Mouse (Mus musculus): ENCODE measurements around the gene Hmmr. TPM values are rescaled to one million over a fixed set of nuclear protein-coding genes. Genes with fewer than 3 reads are reported as not detected.

The Hmmr gene
- polyA plus RNA-seq (2017; shearing (Covaris generic)) = 2.0 TPM

GRCm38 (mm10) chr11:40733339-40734174, at the start of gene Hmmr, which contains the start of gene Nudcd2:
Gene Hmmr, minus strand, starts transcription at chr11:40733422.
Gene Nudcd2, plus strand, starts transcription at chr11:40733667.

GRCm38 (mm10) chr11:40755109-40755627, 21.9 kb upstream of the Hmmr start, which contains the start of gene Ccng1:
Gene Ccng1, minus strand, starts transcription at chr11:40755311.

GRCm38 (mm10) chr11:40695103-40695502, 38.1 kb downstream of the Hmmr start, which contains the start of gene Mat2b:
Gene Mat2b, minus strand, starts transcription at chr11:40695203.

Other genes starting within 250 kb of the Hmmr start
- gene Mat2b, start 38.2 kb downstream of the Hmmr start, polyA plus RNA-seq (2017; shearing (Covaris generic)) = 244 TPM
- 53.5 TPM for gene Nudcd2, start 245 bp upstream of the Hmmr start, polyA plus RNA-seq (2017; shearing (Covaris generic))
- 145 TPM for gene Ccng1, start 21.9 kb upstream of the Hmmr start, polyA plus RNA-seq (2017; shearing (Covaris generic))